Mouse (Mus musculus): ENCODE results near the gene Dtx1.

Dtx1 gene

DNA sequence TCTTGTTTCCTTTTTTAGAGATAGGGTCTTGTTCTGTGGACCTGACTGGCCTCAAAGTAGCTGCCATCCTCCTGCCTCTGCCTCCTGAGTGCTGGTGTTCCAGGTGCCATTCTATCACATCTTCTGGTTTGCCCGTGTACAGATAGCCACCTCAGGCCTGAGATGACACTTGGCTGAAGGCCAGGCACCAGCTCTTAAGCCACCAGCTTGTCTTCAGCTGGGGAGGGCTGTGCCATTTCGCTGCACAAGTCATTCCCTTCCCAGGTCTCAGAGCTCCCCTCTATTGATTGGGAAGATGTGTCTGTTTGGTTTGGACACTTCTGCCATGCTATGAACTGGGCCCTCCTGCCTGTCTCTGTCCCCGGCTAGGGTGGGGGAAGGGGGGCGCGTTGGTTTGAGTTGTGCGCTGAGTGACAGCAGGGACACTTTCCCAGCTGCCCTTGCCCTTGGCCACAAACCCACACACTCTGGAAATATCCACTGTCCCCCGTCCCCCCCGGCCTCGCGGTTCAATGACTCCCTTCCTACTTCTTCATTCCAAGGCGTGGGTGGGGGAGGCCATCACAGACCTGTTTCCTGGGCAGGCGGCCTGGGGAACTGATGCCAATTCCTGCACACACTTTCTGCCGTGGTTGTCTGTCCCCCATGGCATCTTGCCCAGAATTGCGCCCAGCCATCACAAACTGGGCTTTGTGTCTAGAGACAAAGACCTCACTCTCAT is 68.2 kb downstream of the Dtx1 start:
- no peak for DNase-seq (ENCODE audit: low spot score in 2 of 2)

DNA sequence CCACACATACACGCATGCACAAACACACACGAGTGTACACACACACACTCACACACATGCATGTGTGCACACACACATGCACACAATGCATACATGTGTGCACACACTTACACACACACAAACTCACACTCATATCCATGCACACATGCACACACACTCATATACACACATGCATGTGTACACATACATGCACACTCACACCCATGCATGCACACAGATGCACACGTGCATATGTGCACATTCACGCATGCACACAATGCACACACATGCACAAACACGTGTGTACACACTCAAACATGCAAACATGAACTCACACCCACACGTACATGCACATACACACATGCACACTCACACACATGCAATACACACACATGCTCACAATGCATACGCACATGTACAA is 71.6 kb downstream of the Dtx1 start:
- DNase-seq (ENCODE audit: low spot score in 2 of 2) = no peak

DNA sequence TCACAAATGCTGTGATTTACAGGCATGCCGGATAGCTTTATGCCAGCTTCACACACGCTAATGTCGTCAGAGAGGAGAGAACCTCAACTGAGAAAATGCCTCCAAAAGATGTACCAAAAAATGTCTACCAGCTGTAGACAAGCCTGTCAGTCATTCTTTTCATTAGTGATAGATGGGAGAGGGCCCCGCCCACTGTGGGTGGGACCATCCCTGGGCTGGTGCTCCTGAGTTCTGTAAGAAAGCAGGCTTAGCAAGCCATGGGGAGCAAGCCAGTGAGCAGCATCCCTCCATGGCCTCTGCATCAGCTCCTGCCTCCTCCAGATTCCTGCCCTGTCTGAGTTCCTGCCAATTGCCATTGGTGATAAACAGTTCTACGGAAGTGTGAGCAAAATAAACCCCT is 76.1 kb downstream of the Dtx1 start:
- DNase-seq (ENCODE audit: low spot score in 2 of 2) = no peak

DNA sequence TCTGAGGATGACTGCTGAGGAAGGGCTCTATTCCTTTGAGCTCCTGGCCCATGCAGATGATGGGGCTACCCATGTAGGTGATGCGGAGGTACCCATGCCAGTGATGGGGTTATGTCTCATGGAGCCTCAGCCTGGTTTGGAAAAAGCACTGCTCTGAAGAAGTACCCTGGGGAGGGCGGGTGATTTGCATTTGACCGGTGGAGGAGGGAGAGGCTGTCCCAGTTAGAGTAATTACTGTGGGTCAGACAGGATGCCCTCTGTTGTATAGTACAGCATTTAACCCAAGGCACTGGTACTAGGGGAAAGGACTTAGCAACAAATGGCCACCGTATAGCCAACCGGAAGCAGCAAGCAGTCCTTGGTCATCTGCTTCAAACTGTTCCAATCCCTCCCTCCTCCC is 76.9 kb downstream of the Dtx1 start:
- no peak for DNase-seq (ENCODE audit: low spot score in 2 of 2)

DNA sequence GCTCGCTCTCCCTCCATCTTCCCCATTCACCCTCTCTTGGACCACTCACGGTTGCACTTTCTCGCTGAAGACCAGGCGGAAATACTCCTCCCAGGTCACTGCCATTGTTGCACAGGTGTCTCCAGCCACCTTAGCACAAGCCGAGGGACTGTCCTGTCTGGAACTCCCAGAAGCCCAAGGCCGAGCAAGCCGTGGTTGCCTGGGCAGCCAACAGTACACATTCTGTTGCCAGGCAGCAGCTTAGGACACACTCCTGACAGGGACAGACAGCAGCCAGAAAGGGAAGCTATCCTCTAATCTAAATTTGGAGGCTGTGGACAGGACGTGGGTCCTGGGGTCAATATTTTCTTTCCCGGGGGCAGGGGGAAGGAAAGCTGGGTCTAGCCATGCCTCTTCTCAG is 77.6 kb downstream of the Dtx1 start, which contains the start of gene Cfap73:
Gene Cfap73, minus strand, starts transcription at position 105 of the 400 bp plus-strand sequence.
- no peak for DNase-seq (ENCODE audit: low spot score in 2 of 2)

DNA sequence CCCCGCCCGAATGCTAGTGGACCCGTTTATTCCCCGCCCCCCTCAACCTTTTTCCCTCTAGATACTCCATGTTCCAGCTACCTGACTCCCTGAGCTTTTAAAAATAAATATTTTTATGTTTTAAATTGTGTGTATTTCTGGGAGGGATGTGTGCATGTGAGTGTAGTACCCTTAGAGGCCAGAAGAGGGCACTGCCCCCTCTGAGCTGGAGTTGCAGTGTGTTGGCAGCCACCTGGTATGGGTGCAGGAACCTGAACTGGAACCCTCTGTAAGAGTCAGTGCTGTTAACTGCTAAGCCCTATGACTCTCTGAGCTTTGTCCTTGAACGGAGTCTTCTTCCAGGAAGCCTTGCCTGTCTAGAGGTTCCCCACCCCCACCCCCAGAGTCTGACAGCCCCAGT is 79.8 kb downstream of the Dtx1 start:
- no peak for DNase-seq (ENCODE audit: low spot score in 2 of 2)

- DNase-seq (ENCODE audit: low spot score in 2 of 2) = peak in 1 of 2 experiments; percentile 49
These were observed 80.6 kb downstream of the Dtx1 start for GRCm38 (mm10) chr5:120631128-120631527.
